Mouse (Mus musculus) layer of hippocampus, postnatal 14 days (tissue): Measurements from ENCODE around the gene Tmem40. TPM values are rescaled to one million over a fixed set of nuclear protein-coding genes. Genes with fewer than 3 reads are reported as not detected.

Experiments used
- microRNA-seq, 2 experiments: library from miRNA; unstranded; fragments of <30 nt; microRNA quantifications; one replicate each; pipeline ENCODE4 v1.2.0; 2021
- total RNA-seq, 2 experiments: library from RNA; stranded (reverse); gene quantifications; 2 replicates each; pipeline ENCODE4 v1.2.3; 2021

Gene Tmem40
- total RNA-seq, 2 experiments from 2014 or later, result 0.88 to 1.2 TPM

Small RNA genes lying within 50 kb of the gene (microRNA-seq; reads per million reads assigned to microRNA genes)
- gene Mir7660, result 0 reads per million in 2 experiments

Other genes with a start within 250 kb of the Tmem40 start
- gene Tsen2, start 217.7 kb downstream of the Tmem40 start, total RNA-seq, result 10 to 100 TPM; 18.1 to 22.9 TPM
- not detected for gene Mkrn2os, start 169.8 kb downstream of the Tmem40 start, total RNA-seq
- 10 to 100 TPM; 33.5 to 37.0 TPM for gene Mkrn2, start 160.5 kb downstream of the Tmem40 start, total RNA-seq
- 100 to 1,000 TPM; 102 TPM for gene Raf1, start 85.8 kb downstream of the Tmem40 start, total RNA-seq
- 1 to 10 TPM; 4.5 to 5.1 TPM for gene Cand2, start 12.1 kb upstream of the Tmem40 start, total RNA-seq
- 100 to 1,000 TPM; 500 to 526 TPM for gene Rpl32, start 46.3 kb upstream of the Tmem40 start, total RNA-seq
- 1 to 10 TPM; 2.9 to 4.0 TPM for gene Efcab12, start 76.0 kb upstream of the Tmem40 start, total RNA-seq
- gene Mbd4, start 91.0 kb upstream of the Tmem40 start, total RNA-seq, result 1 to 10 TPM; 5.0 to 5.8 TPM
- 10 to 100 TPM; 23.8 to 24.7 TPM for gene Ift122, start 91.1 kb upstream of the Tmem40 start, total RNA-seq
- under 1 TPM; 0.41 to 0.48 TPM for gene Rho, start 169.3 kb upstream of the Tmem40 start, total RNA-seq
- not detected for gene H1foo, start 182.5 kb upstream of the Tmem40 start, total RNA-seq
- gene Plxnd1, start 232.6 kb upstream of the Tmem40 start, total RNA-seq, result 10 to 100 TPM; 40.9 to 47.9 TPM